Mouse (Mus musculus) ES-E14 (cell line): ENCODE results near the gene Lrp3. TPM values are rescaled to one million over a fixed set of nuclear protein-coding genes. Genes with fewer than 3 reads are reported as not detected.

Source experiments
- DNase-seq: peaks from one replicate; pipeline ENCODE4 v3.0.0-alpha.2; 2013; ENCODE audit warnings: low read depth, low spot score
- H3K27ac ChIP-seq: 2 replicates; pipeline ENCODE4 v1.5.1; 2012; ENCODE audit warnings: low read depth, mild to moderate bottlenecking, low read length, moderate library complexity, mixed read lengths; ENCODE audit not compliant: poor library complexity, insufficient read depth, severe bottlenecking
- H3K36me3 ChIP-seq: 2 replicates; pipeline ENCODE4 v1.6.1; 2012; ENCODE audit warnings: mild to moderate bottlenecking, low read length, moderate library complexity, mixed read lengths; ENCODE audit not compliant: control insufficient read depth, poor library complexity, insufficient read depth, severe bottlenecking
- H3K4me1 ChIP-seq, 2 experiments: fragments of 150-350 bp in 1 of 2; sonication (generic) in 1 of 2; 2 replicates each; pipeline ENCODE4 v1.6.1; 2012; ENCODE audit warnings: low read length in 2 of 2, mild to moderate bottlenecking in 1 of 2, mixed read lengths in 1 of 2; ENCODE audit not compliant: control insufficient read depth in 2 of 2, insufficient read depth in 2 of 2, poor library complexity in 1 of 2
- H3K4me3 ChIP-seq, 2 experiments: fragments of 150-350 bp in 1 of 2; sonication (generic) in 1 of 2; 2 replicates each; pipeline ENCODE4 v1.5.1; 2012; ENCODE audit warnings: low read length in 2 of 2, low read depth in 1 of 2, mild to moderate bottlenecking in 1 of 2, mixed read lengths in 1 of 2; ENCODE audit not compliant: insufficient read depth in 1 of 2, poor library complexity in 1 of 2, severe bottlenecking in 1 of 2
- H3K9ac ChIP-seq: 2 replicates; pipeline ENCODE4 v1.6.1; 2012; ENCODE audit warnings: low read depth, mild to moderate bottlenecking, low read length, mixed read lengths; ENCODE audit not compliant: poor library complexity, insufficient read depth, severe bottlenecking
- H3K9me3 ChIP-seq: fragments of 150-350 bp; sonication (generic); 2 replicates; pipeline ENCODE4 v1.6.1; 2012; ENCODE audit warnings: low read depth, mild to moderate bottlenecking, low read length; ENCODE audit not compliant: control insufficient read depth, insufficient read depth
- CHD2 ChIP-seq: IDR thresholded peaks from 2 replicates; pipeline ENCODE4 v1.6.1; 2014; ENCODE audit warnings: mild to moderate bottlenecking, low read depth, low read length, inconsistent platforms
- HCFC1 ChIP-seq: IDR thresholded peaks from 2 replicates; pipeline ENCODE4 v1.6.1; 2012; ENCODE audit warnings: low read length, inconsistent platforms, borderline replicate concordance; ENCODE audit not compliant: insufficient read depth
- MAFK ChIP-seq: IDR thresholded peaks from 2 replicates; pipeline ENCODE4 v1.6.1; 2014; ENCODE audit warnings: mild to moderate bottlenecking, low read depth, low read length, inconsistent platforms; ENCODE audit not compliant: insufficient read depth
- ZC3H11A ChIP-seq: IDR thresholded peaks from 2 replicates; pipeline ENCODE4 v1.6.1; 2012; ENCODE audit warnings: low read depth, mild to moderate bottlenecking, inconsistent platforms, low read length, borderline replicate concordance
- ZNF384 ChIP-seq: IDR thresholded peaks from 2 replicates; pipeline ENCODE4 v1.6.1; 2012; ENCODE audit warnings: low read depth, low read length, inconsistent platforms
- in situ Hi-C, 2 experiments: fragments of 600-800 bp; cut with MboI; formaldehyde crosslinking; loops; one replicate each; pipeline ENCODE4 v1.15.1; 2025; ENCODE audit warnings: low sequenced_read_pairs in 2 of 2, inconsistent platforms in 1 of 2; ENCODE audit not compliant: unreplicated experiment in 2 of 2
- total RNA-seq: library from RNA; depleted of rRNA; stranded (reverse); fragments of 300-350 nt; gene quantifications from 2 replicates; pipeline ENCODE4 v1.2.3, GENCODE M21; 2012

The Lrp3 gene
- total RNA-seq, 1 experiment, result 3.1 TPM

GRCm38 (mm10) chr7:35166988-35167387 lies 48.3 kb downstream of the Lrp3 start:
- Histone ChIP-seq H3K9ac (no peak overlapping the region), H3K36me3 (no peaks in the 10 kb centered on the region)
- in situ Hi-C loops, result loop anchor here in 1 of 2 experiments (25.0 kb wide), 1 partner anchor 330 kb away; no protein-coding TSS in a partner anchor

GRCm38 (mm10) chr7:35164131-35164530 lies 51.2 kb downstream of the Lrp3 start:
- in situ Hi-C loops, result loop anchor here in 1 of 2 experiments (25.0 kb wide), 1 partner anchor 327 kb away; no protein-coding TSS in a partner anchor
- Histone ChIP-seq H3K36me3 (no peaks in the 10 kb centered on the region), H3K27ac (no peak overlapping the region), H3K4me3 (no peak overlapping the region), H3K9me3 (no peaks in the 10 kb centered on the region), H3K4me1 (no peaks in the 10 kb centered on the region), H3K9ac (no peak overlapping the region)
- no peak for DNase-seq
- no peak for TF ChIP-seq ZC3H11A
- no peak for TF ChIP-seq CHD2
- TF ChIP-seq HCFC1, result no peak
- no peak for TF ChIP-seq ZNF384
- no peak for TF ChIP-seq MAFK

More at GRCm38 (mm10) chr7:35166988-35167387, 48.3 kb downstream of the Lrp3 start:
- no peaks in the 10 kb centered on the region for H3K9me3 ChIP-seq
- TF ChIP-seq MAFK (no peak), ZC3H11A (no peak), ZNF384 (no peak), HCFC1 (no peak), CHD2 (no peak)
- DNase-seq, result no peak
- no peak overlapping the region for H3K27ac ChIP-seq
- no peak overlapping the region for H3K4me3 ChIP-seq
- H3K4me1 ChIP-seq, result no peaks in the 10 kb centered on the region

GRCm38 (mm10) chr7:35163600-35163999 lies 51.7 kb downstream of the Lrp3 start:
- Histone ChIP-seq H3K27ac (no peak overlapping the region), H3K4me3 (no peak overlapping the region), H3K9ac (no peak overlapping the region), H3K36me3 (no peaks in the 10 kb centered on the region), H3K9me3 (no peaks in the 10 kb centered on the region), H3K4me1 (no peaks in the 10 kb centered on the region)
- no peak for DNase-seq
- in situ Hi-C loops, result loop anchor here in 1 of 2 experiments (25.0 kb wide), 1 partner anchor 326 kb away; no protein-coding TSS in a partner anchor
- no peak for TF ChIP-seq CHD2
- TF ChIP-seq HCFC1, result no peak
- no peak for TF ChIP-seq MAFK

GRCm38 (mm10) chr7:35162443-35162842 lies 52.9 kb downstream of the Lrp3 start:
- H3K4me1 ChIP-seq, result no peaks in the 10 kb centered on the region
- no peak for TF ChIP-seq ZNF384
- no peak for TF ChIP-seq MAFK
- no peak for TF ChIP-seq CHD2
- no peak for TF ChIP-seq ZC3H11A
- no peak for TF ChIP-seq HCFC1
- in situ Hi-C loops, result loop anchor here in 1 of 2 experiments (25.0 kb wide), 1 partner anchor 325 kb away; no protein-coding TSS in a partner anchor
- no peak overlapping the region for H3K9ac ChIP-seq
- no peak for DNase-seq
- H3K4me3 ChIP-seq, result no peak overlapping the region
- H3K9me3 ChIP-seq, result no peaks in the 10 kb centered on the region
- H3K36me3 ChIP-seq, result no peaks in the 10 kb centered on the region
- H3K27ac ChIP-seq, result no peak overlapping the region

- TF ChIP-seq MAFK (no peak), HCFC1 (no peak), CHD2 (no peak), ZNF384 (no peak), ZC3H11A (no peak)
- no peak for DNase-seq
- H3K36me3 ChIP-seq, result no peaks in the 10 kb centered on the region
- H3K9me3 ChIP-seq, result no peaks in the 10 kb centered on the region
- H3K4me1 ChIP-seq, result no peaks in the 10 kb centered on the region; a peak in 1 of 4 replicates
- in situ Hi-C loops, result loop anchor here in 1 of 2 experiments (25.0 kb wide), 1 partner anchor 320 kb away; no protein-coding TSS in a partner anchor
- no peak overlapping the region for H3K27ac ChIP-seq
- H3K9ac ChIP-seq, result no peak overlapping the region
- H3K4me3 ChIP-seq, result no peak overlapping the region
These were observed 57.8 kb downstream of the Lrp3 start for GRCm38 (mm10) chr7:35157512-35157911.
